Mouse (Mus musculus) cerebellum, adult 11 months (tissue): Measurements from ENCODE around the gene Slc9a8.
A peak's percentile ranks its signal among the peaks of the same experiment; 100 is the strongest.

Experiments
- DNase-seq: peaks from one replicate; pipeline ENCODE4 v3.0.0; 2022

Gene Slc9a8

DNA sequence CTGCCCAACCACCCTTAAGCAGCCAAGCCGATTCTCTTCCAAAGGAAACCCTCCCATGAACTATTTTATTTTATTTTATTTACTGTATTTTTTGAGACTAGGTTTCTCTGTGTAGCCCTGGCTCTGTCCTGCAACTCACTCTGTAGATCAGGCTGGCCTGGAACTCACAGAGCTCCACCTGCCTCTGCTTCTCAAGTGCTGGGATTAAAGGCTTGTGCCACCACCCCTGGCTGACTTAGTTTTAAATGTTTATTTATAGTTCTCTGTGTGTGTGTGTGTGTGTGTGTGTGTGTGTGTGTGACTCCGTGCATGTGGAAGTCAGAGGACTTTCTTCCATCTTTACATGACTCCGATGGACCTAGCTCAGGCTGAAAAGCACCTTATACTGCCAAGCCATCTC, 4.5 kb upstream of the Slc9a8 start:
- DNase-seq: no peak

DNA sequence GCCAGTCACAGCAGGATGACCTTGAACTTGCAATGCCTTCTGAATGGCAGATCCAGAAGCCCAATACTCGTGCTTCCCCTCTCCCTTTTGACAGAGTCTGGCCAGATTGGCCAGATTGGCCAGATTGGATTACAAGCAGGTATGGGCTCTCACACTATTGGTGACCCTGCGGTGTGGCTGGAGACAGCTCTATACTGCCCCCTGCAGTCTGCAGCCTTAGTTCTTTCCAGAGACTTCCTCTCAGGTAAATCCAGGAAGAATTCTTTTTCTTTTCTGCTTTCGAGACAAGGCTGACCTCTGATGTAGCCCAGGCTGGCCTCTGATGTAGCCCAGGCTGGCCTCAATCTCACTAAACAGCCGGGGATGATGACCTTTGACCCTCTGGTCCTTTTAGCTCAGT, 3.8 kb upstream of the Slc9a8 start:
- DNase-seq: peak; percentile 78

DNA sequence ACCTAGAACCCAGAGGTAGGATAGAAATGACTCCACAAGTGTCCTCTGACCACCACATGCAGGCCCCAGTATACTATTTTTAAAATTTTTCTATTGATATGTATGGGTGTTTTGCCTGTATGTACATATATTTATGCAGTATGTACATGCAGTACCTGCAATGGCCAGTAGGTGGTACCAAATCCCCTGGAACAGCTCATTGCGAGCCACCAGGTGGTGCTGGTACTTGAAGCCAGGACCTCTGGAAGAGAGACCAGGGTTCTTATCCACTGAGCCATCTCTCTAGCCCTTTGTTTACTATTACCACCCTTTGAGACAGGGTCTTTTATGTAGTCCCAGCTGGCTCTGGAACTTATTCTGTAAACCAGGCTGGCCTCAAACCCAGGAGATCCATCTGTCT, 2.3 kb upstream of the Slc9a8 start:
- peak; percentile 64 for DNase-seq

DNA sequence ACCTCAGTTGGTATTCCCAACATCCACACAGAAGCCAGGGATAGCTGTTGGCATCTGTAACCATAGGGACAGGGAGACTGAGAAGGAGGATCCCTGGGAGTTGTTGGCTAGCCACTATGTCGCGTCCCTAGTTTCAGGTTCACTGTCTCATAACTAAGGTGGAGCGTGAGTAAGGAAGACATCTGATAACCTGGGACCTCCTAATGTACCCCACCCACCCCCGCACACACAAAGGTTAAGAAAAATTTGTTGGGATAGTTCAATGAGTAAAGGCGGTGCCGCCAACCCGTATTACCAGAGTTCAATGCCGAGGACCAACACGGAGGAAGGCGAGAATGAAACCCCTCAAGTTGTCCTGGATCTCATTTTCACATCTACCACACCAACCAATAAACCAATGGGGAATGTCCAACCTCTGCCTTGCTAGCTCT, 686 bp upstream of the Slc9a8 start:
- no peak for DNase-seq

DNA sequence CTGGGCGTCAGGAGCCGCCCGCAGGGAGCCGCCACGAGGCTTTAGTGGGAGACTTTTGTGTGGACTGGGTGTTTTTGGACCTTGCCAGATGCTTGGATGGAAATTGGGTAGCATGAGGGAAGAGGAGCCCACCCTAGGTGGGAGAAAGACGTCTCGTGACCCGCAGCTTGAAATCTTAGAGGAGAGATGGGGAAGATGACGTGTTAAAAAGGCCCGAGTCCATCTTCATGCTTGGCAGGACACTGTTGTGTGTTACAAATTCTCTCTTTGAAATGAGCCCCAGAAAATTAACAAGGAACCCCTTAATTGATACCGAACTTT, 598 bp downstream of the Slc9a8 start:
- no peak for DNase-seq

DNA sequence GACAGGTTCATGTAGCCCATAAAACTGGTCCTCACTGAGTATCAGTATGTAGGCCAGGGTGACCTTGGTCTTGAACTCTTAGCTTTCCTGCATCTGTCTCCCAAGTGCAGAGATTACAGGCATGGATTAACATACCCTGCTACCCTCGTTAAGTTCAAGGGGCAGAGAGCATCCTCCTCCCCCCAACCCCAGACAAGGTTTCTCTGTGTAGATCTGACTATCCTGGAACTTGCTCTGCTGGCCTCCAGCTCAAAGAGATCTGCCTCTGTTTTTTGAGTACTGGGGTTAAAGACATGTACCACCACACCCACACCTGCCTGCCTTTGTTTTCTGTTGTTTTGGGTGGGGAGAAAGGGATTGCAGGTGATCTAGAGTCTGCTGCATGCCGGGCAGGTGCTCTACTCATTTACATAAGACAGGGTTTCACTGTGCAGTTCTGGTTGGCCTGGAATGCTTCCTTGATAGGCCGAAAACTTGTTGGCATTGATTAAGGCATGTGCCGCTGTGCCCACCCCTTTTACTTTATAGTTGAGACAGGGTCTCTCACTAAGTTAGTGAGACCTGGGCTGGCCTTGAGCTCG, 1.6 kb downstream of the Slc9a8 start:
- DNase-seq: peak; percentile 11

DNA sequence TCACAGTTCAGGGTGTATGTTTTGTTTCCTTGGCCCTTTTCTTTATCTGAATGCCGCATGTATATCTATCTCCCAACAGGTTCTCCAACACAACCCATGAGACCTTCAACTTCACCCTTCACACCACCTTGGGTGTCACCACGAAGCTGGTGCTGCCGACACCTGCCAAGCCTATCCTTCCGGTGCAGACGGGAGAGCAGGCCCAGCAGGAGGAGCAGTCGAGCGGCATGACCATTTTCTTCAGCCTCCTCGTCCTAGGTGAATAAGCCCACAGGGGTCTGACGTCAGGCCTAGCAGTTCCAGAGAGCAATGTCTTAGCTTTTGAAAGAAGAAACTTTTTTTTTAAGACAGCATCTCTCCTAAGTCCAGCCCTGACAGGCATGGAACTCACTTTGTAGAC, 2.5 kb downstream of the Slc9a8 start:
- DNase-seq: no peak

DNA sequence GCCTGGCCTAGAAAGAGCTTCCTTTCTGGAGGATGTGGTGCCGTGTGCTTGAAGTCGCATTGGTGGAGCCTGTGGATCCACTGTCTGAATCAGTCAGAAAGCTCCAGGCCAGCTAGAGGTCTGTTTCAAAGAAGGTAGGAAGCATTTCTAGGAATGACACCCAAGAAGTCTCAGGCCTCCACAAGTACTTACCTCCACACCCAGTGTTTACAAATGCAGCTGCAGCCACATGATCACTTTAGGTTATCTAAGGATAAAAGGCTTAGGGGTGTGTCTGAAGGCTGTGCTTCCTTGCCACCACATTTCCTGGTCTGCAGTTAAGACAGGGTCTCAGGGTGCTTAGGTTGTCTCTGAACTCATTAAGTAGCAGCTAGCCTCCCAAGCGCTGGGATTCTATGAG, 3.0 kb downstream of the Slc9a8 start:
- no peak for DNase-seq

DNA sequence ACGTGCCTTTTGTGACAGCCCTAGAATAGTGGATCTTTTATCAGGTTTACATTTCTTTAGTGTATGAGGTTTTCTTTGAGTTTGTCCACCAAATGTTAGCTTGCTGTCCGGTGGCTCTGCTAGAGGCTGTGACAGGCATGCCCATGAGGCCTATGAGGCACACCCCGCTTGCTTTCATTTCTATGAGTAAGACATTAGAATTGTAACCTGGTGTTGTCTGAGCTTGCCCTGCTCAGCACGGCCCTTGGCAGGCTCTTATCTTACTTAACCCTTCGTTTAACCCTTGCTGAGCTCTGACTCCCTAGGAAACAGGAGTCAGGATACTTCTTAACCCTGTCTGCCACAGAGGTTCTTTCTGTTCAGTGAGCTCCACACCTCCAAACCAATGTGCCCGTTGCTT, 3.9 kb downstream of the Slc9a8 start:
- DNase-seq: no peak

DNA sequence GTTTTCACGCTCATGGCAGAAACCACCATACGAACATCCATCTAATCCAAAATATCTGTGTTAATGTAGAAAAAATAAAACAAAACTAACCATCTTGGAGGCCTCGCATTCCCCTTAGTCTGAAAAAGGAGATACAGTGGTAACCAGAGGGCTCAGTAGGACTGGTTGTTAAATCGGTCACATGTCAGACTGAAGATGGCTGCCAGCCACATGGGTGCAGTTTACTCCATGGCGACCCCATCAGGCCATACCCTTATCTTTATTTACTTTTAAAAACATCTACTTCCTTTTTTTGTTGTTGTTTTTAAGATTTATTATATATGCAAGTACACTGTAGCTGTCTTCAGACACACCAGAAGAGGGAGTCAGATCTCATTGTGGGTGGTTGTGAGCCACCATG, 8.1 kb downstream of the Slc9a8 start:
- DNase-seq: no peak

DNA sequence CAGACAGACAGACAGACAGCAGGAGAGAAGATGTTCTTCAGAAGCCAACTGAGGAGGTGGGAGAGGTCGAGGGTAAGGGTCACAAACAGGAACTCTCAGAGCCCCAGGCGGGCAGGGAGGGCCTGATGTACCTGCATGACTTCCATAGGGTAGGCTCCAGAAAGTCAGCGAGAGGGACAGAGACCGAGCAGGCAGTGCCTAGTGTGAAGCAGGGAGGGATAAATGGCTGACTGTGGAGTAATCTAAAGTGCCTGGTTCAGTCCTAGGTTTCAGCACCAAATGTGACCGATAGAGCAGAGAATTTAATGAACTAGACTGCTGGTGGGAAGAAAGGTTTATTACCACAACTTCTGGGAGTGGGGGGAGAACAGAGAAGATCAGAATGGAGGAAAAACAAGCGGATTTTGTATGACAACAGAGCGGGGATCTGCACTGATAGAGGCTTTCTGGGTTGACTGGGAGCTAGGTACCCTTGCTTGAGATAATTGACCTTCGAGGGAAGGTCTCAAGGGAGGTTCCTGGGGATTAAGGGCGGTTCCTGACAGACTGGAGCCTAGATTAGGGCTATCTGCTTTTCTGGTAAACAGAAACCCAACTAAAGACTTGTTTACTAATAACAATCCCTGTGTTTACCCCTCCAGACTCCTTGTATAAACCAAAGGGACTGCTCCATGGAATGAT, 9.4 kb downstream of the Slc9a8 start:
- no peak for DNase-seq

DNA sequence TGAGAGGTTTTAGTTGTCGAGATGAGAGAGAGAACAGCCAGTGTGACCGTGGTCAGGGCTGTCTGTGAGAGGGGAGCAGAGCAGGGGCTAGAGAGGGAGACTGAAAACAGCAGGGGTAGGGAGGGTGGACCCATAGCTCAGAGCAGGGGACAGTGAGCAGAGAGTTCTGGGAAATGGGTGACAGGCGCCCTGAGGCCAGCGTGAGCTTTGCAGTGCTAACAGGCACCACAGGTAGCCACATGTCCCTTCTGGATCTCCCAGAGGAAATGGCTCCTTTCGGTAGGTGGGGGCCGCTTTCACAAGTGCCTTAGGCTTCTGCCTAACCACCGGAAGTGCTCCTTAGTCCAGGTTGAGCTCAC, 9.9 kb downstream of the Slc9a8 start:
- no peak for DNase-seq

DNA sequence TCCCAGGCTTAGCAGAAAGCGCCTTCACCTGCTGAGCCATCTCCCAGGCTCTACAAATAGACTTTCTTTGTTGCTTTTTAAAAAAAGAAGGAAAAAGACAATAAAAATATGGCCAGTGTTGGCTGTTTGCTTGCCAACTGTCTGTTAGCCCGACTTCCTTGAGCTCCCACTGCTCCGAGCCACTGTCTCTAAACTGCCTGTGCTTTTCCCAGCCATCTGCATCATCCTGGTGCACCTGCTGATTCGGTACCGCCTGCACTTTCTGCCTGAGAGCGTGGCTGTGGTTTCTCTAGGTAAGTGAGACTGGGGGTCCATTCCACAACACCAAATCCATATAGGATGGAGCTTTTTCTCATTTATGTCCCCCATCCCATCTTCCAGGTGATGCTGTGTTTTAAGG, 13.1 kb downstream of the Slc9a8 start:
- DNase-seq: peak; percentile 61

DNA sequence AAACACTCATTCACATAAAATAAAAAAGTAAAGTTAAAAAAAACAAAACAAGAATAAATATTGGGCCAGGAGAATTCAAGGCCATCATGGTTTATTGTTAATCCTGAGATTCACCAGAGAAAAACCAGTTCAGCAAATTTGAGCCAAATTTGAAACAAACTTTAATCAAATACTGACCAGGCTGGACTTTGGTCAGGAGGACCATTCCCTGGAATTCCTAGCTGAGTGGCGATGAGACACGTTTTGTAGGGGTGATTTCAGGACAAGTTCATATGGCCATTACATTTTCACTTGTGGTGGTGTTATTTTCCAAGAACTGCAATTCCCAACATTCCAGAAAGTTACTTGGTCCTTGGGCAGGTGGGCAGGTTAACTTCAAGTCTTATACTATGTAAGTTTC, 14.1 kb downstream of the Slc9a8 start:
- no peak for DNase-seq

DNA sequence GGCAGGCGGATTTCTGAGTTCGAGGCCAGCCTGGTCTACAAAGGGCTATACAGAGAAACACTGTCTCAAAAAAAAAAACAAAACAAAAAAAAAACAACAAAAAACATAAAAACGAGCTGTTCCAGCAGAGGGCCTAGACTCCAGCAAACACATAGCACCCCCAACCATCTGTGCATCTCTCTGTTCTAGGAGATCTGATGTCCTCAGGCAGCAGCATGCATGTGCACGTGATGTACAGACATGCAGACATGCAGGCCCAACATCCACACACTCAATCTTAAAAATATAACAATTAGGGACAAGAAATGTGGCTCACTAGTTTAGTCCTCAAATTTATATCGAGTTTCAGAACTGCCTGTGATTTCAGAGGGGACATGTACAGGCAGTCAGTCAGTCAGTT, 14.9 kb downstream of the Slc9a8 start:
- DNase-seq: no peak

DNA sequence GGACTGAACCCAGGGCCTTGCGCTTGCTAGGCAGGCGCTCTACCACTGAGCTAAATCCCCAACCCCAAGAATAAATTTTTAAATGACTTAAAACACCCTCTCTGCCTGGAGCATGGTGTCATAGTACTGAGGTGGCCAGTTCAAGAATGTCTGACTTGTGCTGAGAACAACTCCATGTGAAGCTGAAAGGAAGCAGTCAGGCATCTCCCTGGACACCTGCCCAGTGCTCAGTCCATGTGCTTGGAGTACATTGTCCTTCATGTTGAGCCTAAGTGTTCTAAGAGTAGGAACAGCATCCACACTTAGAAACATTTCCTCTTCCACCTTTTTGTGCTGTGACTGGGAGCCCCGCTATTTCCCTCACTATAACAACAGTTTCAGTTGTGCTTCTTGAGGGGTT, 17.9 kb downstream of the Slc9a8 start:
- no peak for DNase-seq

DNA sequence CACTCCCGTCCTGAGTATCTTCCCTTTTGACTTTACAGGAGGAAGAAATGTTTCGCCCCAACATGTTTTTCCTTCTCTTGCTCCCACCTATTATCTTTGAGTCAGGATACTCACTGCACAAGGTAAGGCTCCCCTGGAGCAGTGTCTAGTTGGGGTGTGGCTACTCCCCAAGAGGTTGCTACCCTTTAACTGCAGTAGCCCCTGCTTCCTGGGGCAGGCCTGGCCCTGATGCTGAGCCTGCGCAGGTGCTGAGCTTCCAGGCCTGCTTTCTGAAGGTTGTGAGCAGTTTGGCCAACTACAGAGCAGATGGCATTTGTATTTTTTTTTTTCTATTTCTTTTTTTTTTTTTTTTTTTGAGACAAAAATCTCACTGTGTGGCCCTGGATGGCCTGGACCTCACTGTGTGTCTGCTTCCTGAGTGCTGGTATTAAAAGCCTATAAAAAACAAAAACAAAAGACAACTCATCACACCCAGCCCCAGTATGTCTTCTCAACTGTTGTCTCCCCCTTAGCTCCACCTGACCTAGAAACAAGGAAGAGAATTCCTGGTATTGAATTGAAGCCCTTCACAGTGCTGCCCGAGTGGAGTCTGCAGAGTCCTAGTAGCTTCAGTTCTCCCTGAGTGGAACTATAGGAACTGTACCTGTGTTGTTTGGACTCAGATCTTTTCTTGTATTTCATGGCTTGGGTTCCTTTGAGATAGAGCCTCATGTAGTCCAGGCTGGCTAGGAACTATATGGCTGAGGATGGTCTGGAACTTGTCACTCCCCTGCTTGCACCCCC, 22.1 kb downstream of the Slc9a8 start:
- peak; percentile 68 for DNase-seq

DNA sequence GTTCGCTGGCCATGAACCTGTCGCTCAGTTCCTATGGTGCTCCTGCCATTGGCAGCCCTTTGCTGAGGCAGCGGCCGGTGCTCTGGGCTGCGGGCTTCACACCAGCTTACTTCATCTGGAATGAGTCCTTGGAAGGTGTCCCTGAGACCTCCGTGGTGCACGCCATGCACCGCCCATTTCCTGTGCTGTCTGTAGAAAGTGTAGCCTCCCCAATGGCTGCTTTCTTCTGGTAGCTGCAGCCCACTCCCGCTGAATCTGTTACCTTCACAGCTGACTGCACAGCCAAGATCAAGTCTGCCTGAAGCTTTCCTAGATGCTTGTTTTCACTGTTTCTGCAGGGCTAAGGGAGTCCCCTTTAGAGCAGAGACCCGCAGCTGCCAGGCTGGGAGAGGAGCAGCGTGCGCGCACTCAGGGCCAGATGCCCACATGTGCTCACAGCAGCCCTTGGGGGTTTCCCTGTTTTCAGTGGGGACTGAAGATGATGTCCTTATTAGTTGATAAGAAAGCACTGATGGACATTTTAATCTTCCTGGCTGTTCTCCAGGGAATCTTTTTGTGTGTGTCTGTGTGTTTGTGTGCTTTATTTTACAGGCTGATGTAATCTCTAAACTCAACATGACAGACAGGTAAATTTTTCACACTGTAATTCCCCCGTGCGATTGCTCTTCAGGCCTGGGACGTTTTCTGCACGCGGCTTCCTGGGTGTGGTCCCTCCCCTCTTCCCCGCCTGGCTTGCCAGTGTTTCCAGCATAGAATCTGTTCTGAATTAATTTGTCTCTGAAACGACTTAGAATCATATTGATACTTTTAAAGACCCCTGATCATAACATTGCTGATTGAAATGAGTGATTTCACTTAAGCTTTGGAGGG, 24.6 kb downstream of the Slc9a8 start:
- DNase-seq: no peak

DNA sequence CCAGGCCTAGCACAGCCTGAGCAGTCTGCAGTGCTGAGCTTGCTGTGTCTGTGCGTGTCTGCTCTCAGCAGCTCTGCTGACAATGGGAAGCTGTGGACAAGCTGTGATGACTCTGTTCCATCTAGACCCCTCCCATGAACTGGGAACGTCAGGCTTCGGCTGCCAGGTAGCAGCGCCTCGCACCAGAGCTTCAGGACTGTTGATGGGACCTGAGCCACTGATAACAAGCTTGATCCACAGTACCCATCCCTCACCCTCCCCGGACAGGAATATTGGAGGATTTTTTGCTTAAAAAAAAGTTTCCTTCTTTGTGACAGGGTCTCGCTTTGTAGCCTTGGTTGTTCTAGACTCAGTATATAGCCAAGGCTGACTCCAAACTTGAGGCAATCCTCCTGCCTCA, 25.7 kb downstream of the Slc9a8 start:
- DNase-seq: no peak

DNA sequence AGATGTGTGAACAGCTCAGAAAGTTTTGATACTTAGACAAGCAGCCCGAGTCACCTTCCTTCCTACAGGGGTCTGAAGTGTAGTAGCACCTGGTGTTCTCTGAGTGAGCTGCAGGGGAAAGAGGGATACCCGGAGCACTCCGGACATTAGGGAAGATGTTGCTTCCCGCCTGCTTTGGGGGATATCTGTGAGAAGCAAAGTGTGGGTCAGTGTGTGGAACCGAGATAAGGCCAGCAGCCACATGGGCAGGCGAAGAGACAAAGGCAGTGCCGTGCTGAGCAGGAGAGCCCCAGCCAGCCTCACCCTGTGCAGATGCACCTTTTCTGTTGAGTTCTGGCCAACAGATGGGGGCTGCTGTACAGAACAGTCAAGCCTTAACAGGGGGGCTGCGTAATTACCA, 26.1 kb downstream of the Slc9a8 start:
- no peak for DNase-seq

DNA sequence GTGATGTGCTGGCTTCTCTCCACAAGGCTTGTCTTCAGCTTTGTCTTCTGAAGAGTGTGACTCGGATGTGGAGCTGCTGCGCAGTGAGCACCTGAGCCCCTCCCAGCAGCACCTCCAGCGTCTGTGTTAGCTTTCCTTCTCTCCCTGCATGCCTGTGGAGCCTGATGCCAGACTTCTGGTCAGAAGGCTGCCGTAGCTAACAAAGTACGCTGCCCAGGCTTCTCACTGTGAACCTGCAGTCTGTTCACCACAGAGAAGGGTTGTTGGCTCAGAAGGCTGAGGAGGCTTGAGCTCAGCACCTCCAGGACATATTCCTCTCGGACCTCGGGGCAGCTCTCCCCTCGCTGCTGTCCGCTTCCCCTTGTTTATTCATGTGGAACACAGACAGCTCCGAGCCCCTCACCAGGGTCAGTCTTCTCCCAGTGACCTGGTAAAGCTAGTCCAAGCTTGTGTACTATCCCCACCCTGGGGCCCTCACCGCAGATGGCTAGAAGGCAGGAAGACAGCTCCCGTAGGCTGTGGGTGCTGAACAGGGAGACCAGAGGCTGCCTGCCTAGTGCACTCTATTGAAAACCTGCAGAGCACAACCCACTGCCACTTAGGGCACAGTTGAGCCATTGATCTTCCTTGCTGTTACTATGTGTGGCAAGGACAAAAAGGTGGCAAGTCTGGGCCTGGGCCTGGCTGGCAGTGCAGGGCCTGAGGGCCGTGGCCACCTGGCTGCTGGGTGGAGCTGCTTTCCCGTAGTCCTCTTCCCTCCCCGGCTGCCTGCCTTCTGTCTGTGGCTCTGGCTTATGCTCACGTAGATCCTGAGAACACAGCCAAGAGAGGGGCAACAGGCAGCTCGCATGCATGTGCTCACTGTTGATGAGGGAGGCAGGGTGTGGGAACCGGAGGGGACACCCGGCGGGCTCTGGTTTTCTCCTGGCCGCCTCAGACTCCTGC, 28.1 kb downstream of the Slc9a8 start:
- no peak for DNase-seq

DNA sequence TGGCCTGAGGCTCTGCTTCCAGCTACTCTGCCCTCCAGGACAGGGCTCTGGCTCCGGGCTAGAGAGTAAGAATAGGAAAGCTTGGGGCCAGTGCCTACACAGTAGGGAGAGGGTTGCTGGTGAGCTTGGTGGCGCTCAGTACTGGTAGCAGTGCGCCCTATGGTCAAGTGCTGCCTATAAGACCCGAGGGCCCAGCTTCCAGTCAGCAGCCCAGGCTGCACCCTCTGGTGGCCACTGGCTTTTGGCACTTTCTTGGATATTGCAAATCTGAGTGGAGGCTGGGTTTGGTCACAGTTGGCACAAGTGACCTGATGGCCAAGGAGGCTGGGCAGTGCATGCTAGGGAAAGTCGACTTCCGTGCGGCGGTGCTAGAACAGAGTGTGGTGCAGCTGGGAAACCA, 29.1 kb downstream of the Slc9a8 start:
- no peak for DNase-seq

DNA sequence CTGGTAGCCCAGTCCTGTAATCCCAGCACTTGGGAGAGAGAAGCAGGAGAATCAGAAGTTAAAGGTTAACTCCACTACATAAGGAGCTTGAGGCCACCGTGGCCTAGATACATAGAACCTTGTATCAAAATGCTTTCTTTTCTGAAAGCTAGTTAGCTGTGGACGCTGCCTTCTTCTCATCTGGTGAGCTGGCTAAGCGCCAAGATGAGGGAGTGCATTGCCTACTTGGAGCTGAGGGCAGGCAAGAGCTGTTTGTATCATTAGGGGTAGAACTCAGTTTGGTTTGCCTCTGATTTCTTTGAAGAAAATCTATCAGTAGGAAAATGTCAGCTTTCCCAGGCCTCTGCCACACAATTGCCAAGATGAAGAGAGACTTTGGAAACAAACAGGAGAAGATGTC, 32.3 kb downstream of the Slc9a8 start:
- no peak for DNase-seq
